Mouse (Mus musculus) stomach, embryonic 14.5 days (tissue): ENCODE results near the gene Arhgap19. TPM values are rescaled to one million over a fixed set of nuclear protein-coding genes. Genes with fewer than 3 reads are reported as not detected.

Source experiments
- ATAC-seq: fragments of 200-750 bp; cut with Nextera tagmentation; 2 replicates; pipeline ENCODE4 v1.8.0; 2017; ENCODE audit warnings: low read depth, moderate TSS enrichment; ENCODE audit not compliant: insufficient number of reproducible peaks, insufficient read depth, low FRiP score
- H3K27ac ChIP-seq: fragments of 300-500 bp; sonication (generic); 2 replicates; pipeline ENCODE4 v1.5.1; 2014; ENCODE audit warnings: mild to moderate bottlenecking, low read length, moderate library complexity, mixed read lengths
- H3K27me3 ChIP-seq: fragments of 300-500 bp; sonication (generic); 2 replicates; pipeline ENCODE4 v1.6.1; 2014; ENCODE audit warnings: low read length, control low read depth, mixed read lengths; ENCODE audit not compliant: control insufficient read depth, insufficient read depth
- H3K36me3 ChIP-seq: fragments of 300-500 bp; sonication (generic); 2 replicates; pipeline ENCODE4 v1.6.1; 2014; ENCODE audit warnings: mild to moderate bottlenecking, control low read depth, low read length, moderate library complexity, mixed read lengths; ENCODE audit not compliant: control insufficient read depth, insufficient read depth
- H3K4me1 ChIP-seq: fragments of 300-500 bp; sonication (generic); 2 replicates; pipeline ENCODE4 v1.6.1; 2014; ENCODE audit warnings: low read length, control low read depth, mixed read lengths; ENCODE audit not compliant: control insufficient read depth, insufficient read depth
- H3K4me2 ChIP-seq: fragments of 300-500 bp; sonication (generic); replicated peaks from 2 replicates; pipeline ENCODE4 v1.6.1; 2014; ENCODE audit warnings: low read depth, low read length, control low read depth
- H3K4me3 ChIP-seq: fragments of 300-500 bp; sonication (generic); 2 replicates; pipeline ENCODE4 v1.5.1; 2014; ENCODE audit warnings: low read depth, low read length, control low read depth
- H3K9ac ChIP-seq: fragments of 300-500 bp; sonication (generic); replicated peaks from 2 replicates; pipeline ENCODE4 v1.6.1; 2014; ENCODE audit warnings: low read depth, mild to moderate bottlenecking, control low read depth, low read length, moderate library complexity, mixed read lengths
- H3K9me3 ChIP-seq: fragments of 300-500 bp; sonication (generic); 2 replicates; pipeline ENCODE4 v1.6.1; 2016; ENCODE audit warnings: low read depth, low read length, control low read depth; ENCODE audit not compliant: control insufficient read depth
- WGBS: fragments of 180-500 bp; shearing (Covaris S2); extraction: QIAGEN DNeasy Blood & Tissue Kit; methylation state at CpG from one replicate; pipeline ENCODE4 v1.1.7; 2014; 5-methylcytosine and 5-hydroxymethylcytosine counted together
- polyA plus RNA-seq: library from polyadenylated mRNA; unstranded; fragments of >200 nt; fragmentation: Nextera tagmentation; extraction: Ambion mirVana; gene quantifications from 2 replicates; pipeline ENCODE4 v1.2.1, GENCODE M21; 2014

The Arhgap19 gene
- polyA plus RNA-seq, 1 experiment from 2014 or later, result 25.7 TPM

DNA sequence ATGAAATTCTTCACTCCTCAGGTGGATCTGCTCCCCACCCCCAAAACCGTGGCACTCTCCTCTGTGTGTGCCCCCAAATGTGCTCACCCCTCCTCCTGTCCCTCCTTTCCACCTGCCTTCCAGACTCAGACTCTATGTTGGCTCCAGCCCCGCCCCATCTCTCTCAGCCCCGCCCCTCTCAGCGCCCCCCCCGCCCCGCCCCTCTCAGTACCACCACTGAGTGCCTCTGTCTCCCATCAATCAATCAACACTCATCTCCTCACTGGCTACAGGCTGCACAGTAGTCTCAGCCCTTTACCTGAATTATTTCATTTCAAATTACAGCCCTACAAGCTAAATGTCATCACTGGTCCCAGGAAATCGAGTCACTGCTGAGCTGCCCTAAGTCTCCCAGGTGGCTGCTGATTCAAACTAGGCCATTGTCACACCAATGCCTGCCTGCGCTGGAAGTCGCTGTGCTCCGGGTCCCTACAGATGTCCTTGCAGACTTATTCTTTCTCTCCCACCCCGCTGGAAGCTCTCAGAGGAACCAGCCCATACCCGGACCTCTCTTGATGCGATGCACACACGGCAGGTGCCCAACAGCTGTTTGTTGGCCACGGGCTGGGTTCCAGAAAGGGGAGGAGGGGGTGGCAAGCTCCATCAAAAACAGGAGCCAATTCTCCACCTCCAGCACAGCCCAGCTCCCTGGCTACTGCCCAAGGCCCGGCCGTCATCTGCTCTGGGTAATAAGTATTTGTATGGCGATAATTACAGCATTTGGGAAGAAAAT is 64.0 kb downstream of the Arhgap19 start:
- H3K9me3 ChIP-seq, result no peaks in the 10 kb centered on the region
- H3K27ac ChIP-seq, result no peak overlapping the region
- WGBS, result 2% methylated on average over 18 of the region's 18 CpGs
- peaks cover 9% of the 10 kb centered on the region; the same call in 1 of the 2 replicates for H3K4me1 ChIP-seq
- 0 out of 2 replicates have a peak overlapping the region, but pooled peaks have one; percentile 1 for H3K4me2 ChIP-seq
- no peak for ATAC-seq
- H3K9ac ChIP-seq, result no peak overlapping the region
- no peaks in the 10 kb centered on the region for H3K36me3 ChIP-seq
- no peak overlapping the region for H3K4me3 ChIP-seq
- peaks cover 13% of the 10 kb centered on the region for H3K27me3 ChIP-seq

DNA sequence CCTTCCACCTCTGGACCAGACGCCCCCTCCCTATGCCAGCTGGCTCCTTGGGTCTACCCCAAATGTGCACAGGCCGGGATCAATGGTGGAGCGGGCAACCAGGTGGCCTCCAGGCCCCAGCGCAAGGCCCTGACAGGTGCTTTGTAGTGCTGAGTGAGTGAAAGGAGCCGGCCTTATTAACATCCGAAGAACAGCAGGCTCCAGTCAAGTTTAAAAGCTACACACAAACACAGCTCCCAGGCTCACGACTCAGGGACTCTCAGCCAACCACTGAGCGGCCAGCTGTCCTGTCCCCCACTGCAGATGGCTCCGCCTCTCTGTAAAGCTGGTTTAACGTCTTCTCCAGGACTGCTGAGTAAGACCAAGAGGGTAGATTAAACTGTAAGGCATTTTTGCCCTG is 67.2 kb downstream of the Arhgap19 start:
- 11% methylated on average over 10 of the region's 10 CpGs for WGBS
- peak; percentile 59; the same call in 1 of the 2 replicates for ATAC-seq
- no peak overlapping the region for H3K4me2 ChIP-seq
- no peak overlapping the region for H3K4me3 ChIP-seq
- peaks cover 9% of the 10 kb centered on the region; the same call in 1 of the 2 replicates for H3K4me1 ChIP-seq
- 0 out of 2 replicates have a peak, but pooled peaks cover 4% of the 10 kb centered on the region for H3K9me3 ChIP-seq
- H3K27ac ChIP-seq, result no peak overlapping the region
- 0 out of 2 replicates have a peak overlapping the region, but pooled peaks have one; percentile 1 for H3K9ac ChIP-seq
- no peaks in the 10 kb centered on the region for H3K36me3 ChIP-seq
- 0 out of 2 replicates have a peak, but pooled peaks cover 6% of the 10 kb centered on the region for H3K27me3 ChIP-seq

DNA sequence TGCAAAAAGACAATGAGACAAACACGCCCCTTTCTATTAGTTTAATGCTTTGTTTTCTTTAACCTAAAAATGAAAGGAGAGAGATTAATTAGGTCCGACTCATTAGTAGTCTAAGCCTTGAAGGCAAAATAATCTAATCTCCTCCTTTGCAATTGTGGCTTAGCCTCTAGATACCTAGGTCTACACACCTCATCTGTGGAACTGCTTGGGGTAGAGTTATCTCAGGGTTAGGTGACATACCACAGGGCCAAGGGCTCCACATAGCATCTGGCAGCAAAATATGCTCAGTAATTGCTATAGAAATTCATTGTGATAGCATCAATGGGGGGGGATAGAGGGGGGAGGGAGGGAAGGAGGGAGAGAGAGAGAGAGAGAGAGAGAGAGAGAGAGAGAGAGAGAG is 76.4 kb downstream of the Arhgap19 start:
- WGBS, result 60% methylated on average over 2 of the region's 2 CpGs
- no peak overlapping the region for H3K4me2 ChIP-seq
- no peak for ATAC-seq
- H3K27me3 ChIP-seq, result no peaks in the 10 kb centered on the region
- H3K4me3 ChIP-seq, result no peak overlapping the region
- no peaks in the 10 kb centered on the region for H3K36me3 ChIP-seq
- no peak overlapping the region for H3K27ac ChIP-seq
- no peak overlapping the region for H3K9ac ChIP-seq
- no peaks in the 10 kb centered on the region for H3K9me3 ChIP-seq
- H3K4me1 ChIP-seq, result peaks cover 7% of the 10 kb centered on the region; the same call in 1 of the 2 replicates

DNA sequence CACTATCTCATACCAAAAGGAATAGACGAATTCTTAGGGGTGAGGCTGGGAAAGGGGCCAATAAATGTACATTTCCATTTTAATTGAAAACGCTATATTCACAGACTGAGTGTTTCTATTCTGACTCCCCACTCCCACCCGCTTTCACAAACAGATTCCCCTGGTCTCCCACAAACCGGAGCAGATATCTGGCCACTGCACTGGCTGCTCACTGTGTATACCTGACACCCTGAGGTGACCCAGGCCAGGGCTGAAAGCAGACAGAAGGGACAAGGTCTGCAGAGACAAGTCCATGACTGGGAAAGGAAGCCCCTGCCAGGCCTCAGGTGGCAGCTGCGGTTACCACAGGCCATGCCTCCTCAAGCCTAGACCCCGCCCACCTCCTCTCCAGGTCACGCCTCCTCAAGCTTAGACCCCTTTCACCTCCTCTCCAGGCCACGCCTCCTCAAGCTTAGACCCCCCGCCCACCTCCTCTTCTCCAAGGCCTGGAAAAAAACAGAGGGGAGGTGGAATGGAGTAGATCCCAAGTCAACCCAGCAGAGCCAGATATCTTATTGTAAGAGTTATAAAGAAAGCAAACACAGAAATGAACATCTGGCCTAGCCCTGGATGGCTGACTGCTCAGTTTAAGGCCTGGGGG is 76.9 kb downstream of the Arhgap19 start:
- ATAC-seq, result peak; percentile 58; the same call in 1 of the 2 replicates
- Histone ChIP-seq H3K4me3 (no peak overlapping the region), H3K4me1 (peaks cover 7% of the 10 kb centered on the region; the same call in 1 of the 2 replicates), H3K27ac (no peak overlapping the region), H3K9me3 (no peaks in the 10 kb centered on the region), H3K9ac (no peak overlapping the region), H3K4me2 (no peak overlapping the region), H3K36me3 (no peaks in the 10 kb centered on the region), H3K27me3 (no peaks in the 10 kb centered on the region)
- 38% methylated on average over 9 of the region's 9 CpGs for WGBS

DNA sequence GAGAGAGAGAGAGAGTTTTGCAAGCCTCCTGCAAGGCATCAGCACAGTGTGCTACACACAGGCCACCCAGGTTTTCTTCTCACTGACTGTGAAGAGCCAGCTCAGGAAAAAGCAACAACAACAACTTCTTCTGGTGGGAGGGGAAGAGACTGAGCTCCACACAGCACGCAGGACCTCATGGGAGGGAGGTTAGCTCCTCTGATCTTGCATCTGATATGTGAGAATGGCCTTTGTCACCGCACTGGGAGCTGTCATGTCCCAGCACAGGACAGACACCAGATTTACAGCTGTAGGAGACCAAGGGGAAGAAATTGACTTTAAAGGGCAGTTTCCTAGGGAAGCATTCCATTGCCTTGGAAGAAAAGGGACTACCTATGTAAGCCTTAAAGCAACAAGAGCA is 78.5 kb downstream of the Arhgap19 start:
- ATAC-seq, result no peak
- Histone ChIP-seq H3K36me3 (no peaks in the 10 kb centered on the region), H3K27ac (no peak overlapping the region), H3K9ac (no peak overlapping the region), H3K9me3 (no peaks in the 10 kb centered on the region), H3K4me1 (peaks cover 7% of the 10 kb centered on the region; the same call in 1 of the 2 replicates), H3K27me3 (no peaks in the 10 kb centered on the region), H3K4me3 (no peak overlapping the region), H3K4me2 (no peak overlapping the region)
- 26% methylated on average over 2 of the region's 2 CpGs for WGBS

DNA sequence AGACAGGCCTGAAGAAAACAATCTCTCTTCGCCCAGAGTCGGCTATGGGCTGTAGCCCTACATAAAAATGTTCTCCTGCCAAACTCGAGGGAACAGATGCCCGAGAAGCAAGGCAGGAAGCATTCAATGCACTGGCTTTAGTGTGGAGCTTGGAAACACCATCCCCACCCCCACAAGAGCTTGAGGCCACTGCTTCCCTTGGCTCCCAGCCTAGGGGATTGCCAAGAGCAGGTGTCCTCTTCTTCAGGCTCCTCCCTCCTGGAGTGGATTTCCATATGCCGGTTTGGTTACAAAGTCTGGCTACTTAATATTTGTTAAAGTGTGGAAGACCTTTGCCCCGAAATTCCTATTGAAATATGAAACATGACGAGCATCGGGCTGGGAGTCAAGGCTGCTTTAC is 82.4 kb downstream of the Arhgap19 start:
- Histone ChIP-seq H3K27ac (no peak overlapping the region), H3K4me1 (peaks cover 6% of the 10 kb centered on the region; the same call in 1 of the 2 replicates), H3K27me3 (no peaks in the 10 kb centered on the region), H3K36me3 (no peaks in the 10 kb centered on the region), H3K9me3 (no peaks in the 10 kb centered on the region), H3K4me3 (no peak overlapping the region), H3K9ac (no peak overlapping the region), H3K4me2 (no peak overlapping the region)
- 66% methylated on average over 8 of the region's 8 CpGs for WGBS
- ATAC-seq, result no peak

Other genes with a start within 250 kb of the Arhgap19 start
- gene Gm340, start 219.7 kb downstream of the Arhgap19 start, polyA plus RNA-seq, result 4.3 and 5.9 TPM in 2 replicates
- 1.00 and 1.4 TPM in 2 replicates for gene Slit1, start 58.4 kb downstream of the Arhgap19 start, polyA plus RNA-seq
- 12.9 and 14.1 TPM in 2 replicates for gene Frat1, start 27.9 kb upstream of the Arhgap19 start, polyA plus RNA-seq
- 3.5 and 5.0 TPM in 2 replicates for gene Frat2, start 46.1 kb upstream of the Arhgap19 start, polyA plus RNA-seq
- 10.8 and 10.9 TPM in 2 replicates for gene Rrp12, start 94.1 kb upstream of the Arhgap19 start, polyA plus RNA-seq
- 651 and 721 TPM in 2 replicates for gene Pgam1, start 109.9 kb upstream of the Arhgap19 start, polyA plus RNA-seq
- gene Exosc1, start 131.4 kb upstream of the Arhgap19 start, polyA plus RNA-seq, result 73.2 and 79.9 TPM in 2 replicates
- 65.8 and 70.1 TPM in 2 replicates for gene Zdhhc16, start 131.4 kb upstream of the Arhgap19 start, polyA plus RNA-seq
- 37.6 and 44.1 TPM in 2 replicates for gene Mms19, start 179.1 kb upstream of the Arhgap19 start, polyA plus RNA-seq
- 10.4 and 10.8 TPM in 2 replicates for gene Ubtd1, start 179.7 kb upstream of the Arhgap19 start, polyA plus RNA-seq
- 0.30 TPM in 1 of 2 replicates, not detected in the other for gene Ankrd2, start 234.0 kb upstream of the Arhgap19 start, polyA plus RNA-seq
- gene Hoga1, start 243.6 kb upstream of the Arhgap19 start, polyA plus RNA-seq, result 1.7 and 1.9 TPM in 2 replicates